ENCODE assay signal across 13 mouse cellular contexts in the genomic region with DNA sequence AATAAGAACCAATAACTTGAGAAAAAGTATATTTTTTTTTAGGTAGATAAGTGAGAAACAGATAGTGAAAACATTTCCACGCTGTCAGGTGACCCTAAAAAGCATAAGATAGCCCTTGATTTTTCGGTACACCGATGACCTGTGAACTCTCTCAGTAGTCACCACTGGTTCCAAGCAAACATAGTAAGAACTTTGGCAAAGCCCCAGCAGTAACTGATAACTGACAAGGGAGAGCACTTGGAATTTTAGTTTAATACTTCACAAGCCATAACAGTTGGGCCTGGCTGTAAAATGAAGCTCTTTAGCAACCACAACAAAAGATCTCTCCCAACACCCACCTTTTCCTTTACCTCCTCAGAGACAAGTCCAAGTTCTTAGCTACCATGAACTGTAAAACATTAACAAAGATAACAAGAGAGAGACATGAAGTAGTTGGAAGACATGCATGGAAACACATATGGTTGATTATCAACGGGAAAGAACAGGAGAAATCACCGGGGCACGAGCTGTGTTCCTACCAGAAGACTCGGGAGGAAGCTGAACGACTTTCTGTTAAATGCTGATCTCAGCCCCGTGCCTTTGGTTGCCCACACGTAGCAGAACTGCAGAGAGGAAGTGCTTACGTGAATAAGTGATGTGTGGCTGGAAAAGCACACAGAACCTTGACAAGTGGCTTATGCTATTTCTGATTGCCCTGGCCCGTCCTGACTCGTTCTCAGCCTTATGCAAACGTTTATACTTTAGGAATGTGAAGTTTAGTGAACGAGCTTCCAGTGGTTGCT. TPM values are rescaled to one million over a fixed set of nuclear protein-coding genes. Genes with fewer than 3 reads are reported as not detected.
DNase-seq lines count a peak whose midpoint lies in the region; ATAC-seq and TF ChIP-seq lines count a peak whose summit lies in the region.
"Had no signal": no experiment of that assay in that cellular context is flagged by ENCODE, and none has a peak within 500 bp of the region (broad histone marks: within the 10 kb centered on the region; RNA-seq: fewer than 3 reads in every experiment).

No protein-coding gene starts in this region.

- H3K36me3 ChIP-seq in liver, adult 2 months (ENCODE audit: control insufficient read depth, insufficient read depth, low read length), result no peaks in the 10 kb centered on the region
- H3K36me3 ChIP-seq in liver, embryonic 12.5 days, result peaks cover 100% of the 10 kb centered on the region
- H3K36me3 ChIP-seq in forebrain, postnatal 0 days (ENCODE audit: insufficient read depth), result no peaks in the 10 kb centered on the region
- no peaks in the 10 kb centered on the region for H3K36me3 ChIP-seq in midbrain, postnatal 0 days (ENCODE audit: insufficient read depth, low read length)
- H3K36me3 ChIP-seq: hindbrain, embryonic 13.5 days; limb, embryonic 12.5 days had no signal

- no peaks in the 10 kb centered on the region for H3K9me3 ChIP-seq in liver, embryonic 12.5 days (replicated peaks)
- H3K9me3 ChIP-seq in forebrain, postnatal 0 days (ENCODE audit: low read length), result no peaks in the 10 kb centered on the region
- H3K9me3 ChIP-seq in midbrain, postnatal 0 days (ENCODE audit: low read length), result no peaks in the 10 kb centered on the region
- H3K9me3 ChIP-seq: G1E; hindbrain, embryonic 13.5 days; limb, embryonic 12.5 days had no signal

- ATAC-seq in liver, embryonic 12.5 days, result no peak
- ATAC-seq in forebrain, postnatal 0 days, result no peak
- ATAC-seq in midbrain, postnatal 0 days (ENCODE audit: low FRiP score), result no peak
- ATAC-seq: forebrain, embryonic 16.5 days had no signal

- H3K79me2 ChIP-seq in liver, adult 2 months (ENCODE audit: control insufficient read depth, insufficient read depth, low read length), result no peaks in the 10 kb centered on the region

- H3K4me3 ChIP-seq in liver, adult 2 months (ENCODE audit: insufficient read depth, low read depth, low read length), result no peak overlapping the region
- no peak overlapping the region for H3K4me3 ChIP-seq in liver, embryonic 12.5 days
- H3K4me3 ChIP-seq in forebrain, postnatal 0 days (ENCODE audit: low read depth, low read length), result no peak overlapping the region
- no peak overlapping the region for H3K4me3 ChIP-seq in midbrain, postnatal 0 days (ENCODE audit: low read depth, low read length)
- H3K4me3 ChIP-seq: hindbrain, embryonic 13.5 days; limb, embryonic 12.5 days had no signal

- peaks cover 12% of the 10 kb centered on the region; the same call in 1 of the 2 replicates for H3K4me1 ChIP-seq in liver, adult 2 months (ENCODE audit: control insufficient read depth, insufficient read depth, low read length)
- H3K4me1 ChIP-seq in liver, embryonic 12.5 days, result peaks cover 56% of the 10 kb centered on the region
- H3K4me1 ChIP-seq in forebrain, postnatal 0 days (ENCODE audit: insufficient read depth), result no peaks in the 10 kb centered on the region
- no peaks in the 10 kb centered on the region for H3K4me1 ChIP-seq in midbrain, postnatal 0 days (ENCODE audit: insufficient read depth, low read length)
- H3K4me1 ChIP-seq: hindbrain, embryonic 13.5 days; limb, embryonic 12.5 days had no signal

- H3K27ac ChIP-seq in liver, adult 2 months (replicated peaks; ENCODE audit: insufficient read depth, low read depth, low read length), result no peak overlapping the region
- H3K27ac ChIP-seq in liver, embryonic 12.5 days, result no peak overlapping the region
- no peak overlapping the region for H3K27ac ChIP-seq in forebrain, postnatal 0 days (ENCODE audit: low read depth, low read length)
- H3K27ac ChIP-seq in midbrain, postnatal 0 days (ENCODE audit: low read depth, low read length), result no peak overlapping the region
- H3K27ac ChIP-seq: hindbrain, embryonic 13.5 days; limb, embryonic 12.5 days had no signal

- no peaks in the 10 kb centered on the region for H3K27me3 ChIP-seq in liver, adult 2 months (ENCODE audit: control insufficient read depth, insufficient read depth, low read length)
- H3K27me3 ChIP-seq in liver, embryonic 12.5 days (replicated peaks), result no peaks in the 10 kb centered on the region
- no peaks in the 10 kb centered on the region for H3K27me3 ChIP-seq in forebrain, postnatal 0 days (ENCODE audit: insufficient read depth, low read length)
- no peaks in the 10 kb centered on the region for H3K27me3 ChIP-seq in midbrain, postnatal 0 days (ENCODE audit: insufficient read depth, low read length)
- H3K27me3 ChIP-seq: hindbrain, embryonic 13.5 days; limb, embryonic 12.5 days had no signal

- WGBS in liver, adult 2 months, result 22% methylated on average over 15 of the region's 15 CpGs
- 41% methylated on average over 15 of the region's 15 CpGs for WGBS in liver, embryonic 12.5 days (ENCODE audit: insufficient replicate concordance)
- WGBS in forebrain, postnatal 0 days, result 80% methylated on average over 15 of the region's 15 CpGs
- 90% methylated on average over 15 of the region's 15 CpGs for WGBS in midbrain, postnatal 0 days

- H3K4me2 ChIP-seq in liver, embryonic 12.5 days, result no peak overlapping the region
- H3K4me2 ChIP-seq in forebrain, postnatal 0 days (ENCODE audit: low read depth), result no peak overlapping the region
- no peak overlapping the region for H3K4me2 ChIP-seq in midbrain, postnatal 0 days (ENCODE audit: low read depth, low read length, poor library complexity, severe bottlenecking)
- H3K4me2 ChIP-seq: hindbrain, embryonic 13.5 days; limb, embryonic 12.5 days had no signal

- DNase-seq in liver, adult 2 months (ENCODE audit: extremely low read depth, low read depth, low spot score), result peak; percentile 83
- peak; percentile 41 for DNase-seq in T-cell, adult 2 months (ENCODE audit: low spot score)
- DNase-seq in kidney, postnatal 25 days, result peak; percentile 14 to 29
- peak; percentile 14 to 33 for DNase-seq in thymus, adult 18-20 months
- no peak for DNase-seq in forebrain, postnatal 0 days
- no peak for DNase-seq in ovary, postnatal 14 days (ENCODE audit: low spot score)
- no peak for DNase-seq in midbrain, postnatal 0 days (ENCODE audit: low spot score)
- DNase-seq: adrenal gland, postnatal 14 days had no signal

- TF ChIP-seq CTCF in liver, adult 2 months (IDR thresholded peaks at IDR 0.05; ENCODE audit: low read depth, low read length), result no peak
- no peak for TF ChIP-seq CTCF in forebrain, postnatal 0 days (IDR thresholded peaks at IDR 0.05; ENCODE audit: low read depth)
- TF ChIP-seq CTCF in midbrain, postnatal 0 days (IDR thresholded peaks at IDR 0.05), result no peak

- no peak for TF ChIP-seq POLR2A in liver, adult 2 months (IDR thresholded peaks at IDR 0.05; ENCODE audit: extremely low read depth, insufficient read depth, low read length)

- no peak overlapping the region for H3K9ac ChIP-seq in liver, adult 2 months (ENCODE audit: low read depth, low read length)
- H3K9ac ChIP-seq in liver, embryonic 12.5 days, result no peak overlapping the region
- H3K9ac ChIP-seq in forebrain, postnatal 0 days, result no peak overlapping the region
- H3K9ac ChIP-seq in midbrain, postnatal 0 days (replicated peaks; ENCODE audit: low read length, poor library complexity, severe bottlenecking), result no peak overlapping the region
- H3K9ac ChIP-seq: hindbrain, embryonic 13.5 days; limb, embryonic 12.5 days had no signal

RNA-seq across cellular contexts. Expression of a gene that starts 53.8 kb away (rescaled TPM):
- 4.6 and 6.5 TPM in 2 replicates for total RNA-seq in liver, adult 2 months (2014; rRNA removed)
- polyA plus RNA-seq in liver, adult 2 months (2012; rRNA removed), result 9.3 and 11.4 TPM in 2 replicates
- polyA plus RNA-seq in liver, embryonic 12.5 days (2016; fragmentation: Nextera tagmentation; extraction: Ambion mirVana), result 35.7 and 37.9 TPM in 2 replicates
- total RNA-seq in forebrain, postnatal 0 days (2014; rRNA removed), result 7.1 and 8.8 TPM in 2 replicates
- polyA plus RNA-seq in forebrain, postnatal 0 days (2015; fragmentation: Nextera tagmentation; extraction: Ambion mirVana), result 3.6 and 7.7 TPM in 2 replicates
- total RNA-seq in midbrain, postnatal 0 days (2014; rRNA removed), result 9.4 and 16.8 TPM in 2 replicates
- polyA plus RNA-seq in midbrain, postnatal 0 days (2015; fragmentation: Nextera tagmentation; extraction: Ambion mirVana), result 5.6 and 7.4 TPM in 2 replicates

Comparison
In these comparisons a context has a peak if more than half of its experiments do, and no peak if none do; other contexts are left out.
1. DNase-seq: peak in liver, adult 2 months (single experiment), T-cell, adult 2 months (single experiment), kidney, postnatal 25 days (2 of 2) and thymus, adult 18-20 months (2 of 2); none in forebrain, postnatal 0 days (single experiment), ovary, postnatal 14 days (single experiment) and midbrain, postnatal 0 days (single experiment).